Mouse (Mus musculus): ENCODE measurements around the gene Sag. TPM values are rescaled to one million over a fixed set of nuclear protein-coding genes. Genes with fewer than 3 reads are reported as not detected.

The Sag gene
- polyA plus RNA-seq, 1 experiment from 2014 or later: 1.1 TPM

DNA sequence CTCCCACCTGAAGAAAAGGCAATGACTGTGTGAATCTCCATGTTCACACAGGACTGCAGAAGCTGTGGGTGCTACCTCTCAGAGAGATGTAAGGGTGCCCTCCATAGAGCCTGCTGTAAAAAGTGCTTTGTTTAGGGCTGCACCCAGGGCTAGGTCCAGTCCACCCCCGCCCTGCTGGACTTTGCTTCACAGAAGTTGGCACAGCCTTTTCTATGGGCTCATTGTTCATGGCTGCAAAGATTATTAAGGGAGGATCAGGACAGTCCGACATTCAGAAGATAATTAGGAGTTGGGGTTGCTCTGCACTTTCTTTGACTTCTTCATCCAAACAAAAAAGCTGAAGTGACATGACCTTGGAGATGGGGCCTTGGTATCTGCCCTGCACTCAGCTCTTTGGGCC is 89.0 kb downstream of the Sag start:
- H3K4me3 ChIP-seq (ENCODE audit: low read length): no peak overlapping the region
- H3K4me1 ChIP-seq (replicated peaks; ENCODE audit: control insufficient read depth, insufficient read depth, low read length): peaks cover 14% of the 10 kb centered on the region
- H3K36me3 ChIP-seq (ENCODE audit: control insufficient read depth, insufficient read depth, low read length): no peaks in the 10 kb centered on the region
- no peak overlapping the region for H3K27ac ChIP-seq (ENCODE audit: low read length)
- no peaks in the 10 kb centered on the region for H3K27me3 ChIP-seq (ENCODE audit: control insufficient read depth, insufficient read depth, low read depth, low read length)
- no peaks in the 10 kb centered on the region for H3K9me3 ChIP-seq (ENCODE audit: control insufficient read depth, low read length)
- no peak overlapping the region for H3K4me2 ChIP-seq (ENCODE audit: low read depth, low read length)
- ATAC-seq (ENCODE audit: low read depth): no peak
- no peak overlapping the region for H3K9ac ChIP-seq (ENCODE audit: low read length)
- 76% methylated on average over 2 of the region's 2 CpGs for WGBS

DNA sequence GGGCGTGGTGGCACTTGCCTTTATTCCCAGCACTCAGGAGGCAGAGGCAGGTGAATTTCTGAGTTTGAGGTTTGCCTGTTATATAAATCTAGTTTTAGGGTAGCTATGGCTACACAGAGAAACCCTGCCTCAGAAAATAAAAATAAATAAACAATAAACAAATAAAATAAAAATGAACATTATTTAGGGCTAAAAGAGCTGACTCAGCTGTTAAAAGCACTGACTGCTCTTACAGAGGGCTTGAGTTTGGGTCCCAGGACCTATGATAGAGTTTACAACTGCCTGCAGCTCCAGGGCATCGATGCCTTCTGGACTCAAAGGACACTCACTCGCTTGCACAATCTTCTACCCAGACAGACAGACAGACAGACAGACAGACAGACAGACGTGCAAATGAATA is 89.9 kb downstream of the Sag start:
- Histone ChIP-seq H3K27me3 (ENCODE audit: control insufficient read depth, insufficient read depth, low read depth, low read length) (no peaks in the 10 kb centered on the region), H3K36me3 (ENCODE audit: control insufficient read depth, insufficient read depth, low read length) (no peaks in the 10 kb centered on the region), H3K4me3 (ENCODE audit: low read length) (no peak overlapping the region), H3K9me3 (ENCODE audit: control insufficient read depth, low read length) (no peaks in the 10 kb centered on the region), H3K4me2 (ENCODE audit: low read depth, low read length) (no peak overlapping the region), H3K27ac (ENCODE audit: low read length) (no peak overlapping the region), H3K4me1 (replicated peaks; ENCODE audit: control insufficient read depth, insufficient read depth, low read length) (peaks cover 14% of the 10 kb centered on the region), H3K9ac (ENCODE audit: low read length) (no peak overlapping the region)
- ATAC-seq (ENCODE audit: low read depth): no peak
- WGBS: 90% methylated on average over 4 of the region's 4 CpGs

Other genes with a start within 250 kb of the Sag start
- gene Ngef, start 229.8 kb upstream of the Sag start, polyA plus RNA-seq (2015; fragmentation: Nextera tagmentation; extraction: Ambion mirVana): 5.6 TPM in 2 replicates
- gene Inpp5d, start 183.4 kb upstream of the Sag start, polyA plus RNA-seq (2015; fragmentation: Nextera tagmentation; extraction: Ambion mirVana): 11.9 and 13.6 TPM in 2 replicates
- gene Atg16l1, start 47.8 kb upstream of the Sag start, polyA plus RNA-seq (2015; fragmentation: Nextera tagmentation; extraction: Ambion mirVana): 27.5 and 29.4 TPM in 2 replicates
- gene Dgkd, start 49.6 kb downstream of the Sag start, polyA plus RNA-seq (2015; fragmentation: Nextera tagmentation; extraction: Ambion mirVana): 32.9 and 33.9 TPM in 2 replicates
- 35.4 and 36.3 TPM in 2 replicates for gene Usp40, start 204.9 kb downstream of the Sag start, polyA plus RNA-seq (2015; fragmentation: Nextera tagmentation; extraction: Ambion mirVana)

Measured in lung, embryonic 16.5 days (tissue).